Mouse (Mus musculus): ENCODE results near the gene Cyp17a1. TPM values are rescaled to one million over a fixed set of nuclear protein-coding genes. Genes with fewer than 3 reads are reported as not detected.

The Cyp17a1 gene
- total and polyA plus RNA-seq, 3 experiments = 0.12 TPM; not detected in 2

DNA sequence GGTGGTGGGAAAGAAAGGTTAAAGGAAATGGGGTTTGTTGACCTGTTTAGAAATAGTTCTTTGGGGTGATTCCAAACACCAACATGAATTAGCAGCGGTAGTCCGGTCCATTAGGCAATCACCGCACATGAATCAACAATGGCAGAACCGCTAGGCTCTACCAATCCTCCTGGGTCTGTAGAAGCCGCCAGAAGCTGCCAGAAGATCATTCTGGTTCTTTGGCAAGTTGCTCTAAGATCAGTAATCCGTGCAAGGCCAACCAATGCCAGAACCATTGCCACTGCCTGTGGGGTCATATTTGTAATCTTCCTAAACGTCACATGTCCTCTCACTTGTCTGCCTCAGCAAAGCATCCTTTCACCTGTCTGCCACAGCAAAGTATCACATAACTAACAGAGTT, 24.0 kb upstream of the Cyp17a1 start:
- 93% methylated on average over 7 of the region's 7 CpGs for WGBS
- TF ChIP-seq CTCF (IDR thresholded peaks at IDR 0.05) (no peak), EP300 (IDR thresholded peaks at IDR 0.05; ENCODE audit: insufficient read depth, low read depth, low read length) (no peak)
- Histone ChIP-seq H3K9ac (ENCODE audit: low read depth, low read length) (no peak overlapping the region), H3K27ac (no peak overlapping the region), H3K36me3 (ENCODE audit: control insufficient read depth, insufficient read depth, low read length) (no peaks in the 10 kb centered on the region), H3K4me3 (no peak overlapping the region), H3K4me1 (ENCODE audit: control insufficient read depth, insufficient read depth, low read length) (no peaks in the 10 kb centered on the region), H3K79me2 (replicated peaks; ENCODE audit: control insufficient read depth, insufficient read depth, low read length) (no peaks in the 10 kb centered on the region), H3K27me3 (ENCODE audit: control insufficient read depth, insufficient read depth, low read length) (no peaks in the 10 kb centered on the region)
- intact Hi-C loops (cut with DNase I) = no loop called here
- no peak for DNase-seq

DNA sequence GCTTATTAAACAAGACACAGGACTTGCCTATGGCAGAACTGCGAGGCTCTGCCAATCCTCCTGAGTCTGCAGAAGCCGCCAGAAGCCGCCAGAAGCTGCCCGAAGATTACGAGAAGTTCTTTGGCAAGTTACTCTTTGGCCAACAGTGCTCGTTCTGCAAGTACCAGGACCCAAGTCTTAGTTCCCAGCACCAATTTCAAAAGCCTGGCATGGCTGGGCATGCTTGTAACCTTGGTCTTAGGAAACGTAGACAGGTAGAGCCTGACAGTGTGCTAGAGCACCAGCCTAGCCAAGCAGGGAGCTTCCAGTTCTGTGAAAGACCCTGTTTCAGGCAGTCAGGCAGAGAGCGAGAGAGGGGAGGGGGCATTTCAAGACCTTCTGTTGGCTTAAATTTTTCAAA, 23.5 kb upstream of the Cyp17a1 start:
- H3K4me3 ChIP-seq = no peak overlapping the region
- H3K36me3 ChIP-seq (ENCODE audit: control insufficient read depth, insufficient read depth, low read length) = no peaks in the 10 kb centered on the region
- 95% methylated on average over 8 of the region's 8 CpGs for WGBS
- no peaks in the 10 kb centered on the region for H3K27me3 ChIP-seq (ENCODE audit: control insufficient read depth, insufficient read depth, low read length)
- no peaks in the 10 kb centered on the region for H3K4me1 ChIP-seq (ENCODE audit: control insufficient read depth, insufficient read depth, low read length)
- TF ChIP-seq CTCF (IDR thresholded peaks at IDR 0.05) = no peak
- no peak for TF ChIP-seq POLR2A (IDR thresholded peaks at IDR 0.05; ENCODE audit: insufficient read depth, low read depth, low read length)
- TF ChIP-seq EP300 (IDR thresholded peaks at IDR 0.05; ENCODE audit: insufficient read depth, low read depth, low read length) = no peak
- H3K27ac ChIP-seq = no peak overlapping the region
- H3K9ac ChIP-seq (ENCODE audit: low read depth, low read length) = no peak overlapping the region
- intact Hi-C loops (cut with DNase I) = no loop called here
- DNase-seq = no peak
- H3K79me2 ChIP-seq (replicated peaks; ENCODE audit: control insufficient read depth, insufficient read depth, low read length) = no peaks in the 10 kb centered on the region

DNA sequence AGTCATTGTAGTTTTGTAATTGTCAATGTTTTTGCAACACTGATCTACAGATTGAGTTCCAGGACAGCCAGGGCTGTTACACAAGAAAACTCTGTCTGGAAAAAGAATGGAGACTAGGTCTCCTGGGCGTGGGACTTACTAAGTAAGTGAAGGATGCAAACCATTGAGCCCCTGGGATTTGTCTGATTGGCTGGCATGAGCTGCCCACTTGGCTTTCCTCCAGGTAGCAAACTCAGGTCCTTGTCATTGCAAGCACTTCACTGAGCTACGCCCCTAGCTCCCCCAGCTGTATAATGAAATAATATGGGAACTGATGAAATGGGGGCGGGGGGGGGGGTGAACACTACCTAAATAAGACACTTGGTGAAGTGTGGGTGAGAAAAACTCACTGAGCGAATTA, 20.2 kb upstream of the Cyp17a1 start:
- H3K27ac ChIP-seq = no peak overlapping the region
- no peaks in the 10 kb centered on the region for H3K36me3 ChIP-seq (ENCODE audit: control insufficient read depth, insufficient read depth, low read length)

DNA sequence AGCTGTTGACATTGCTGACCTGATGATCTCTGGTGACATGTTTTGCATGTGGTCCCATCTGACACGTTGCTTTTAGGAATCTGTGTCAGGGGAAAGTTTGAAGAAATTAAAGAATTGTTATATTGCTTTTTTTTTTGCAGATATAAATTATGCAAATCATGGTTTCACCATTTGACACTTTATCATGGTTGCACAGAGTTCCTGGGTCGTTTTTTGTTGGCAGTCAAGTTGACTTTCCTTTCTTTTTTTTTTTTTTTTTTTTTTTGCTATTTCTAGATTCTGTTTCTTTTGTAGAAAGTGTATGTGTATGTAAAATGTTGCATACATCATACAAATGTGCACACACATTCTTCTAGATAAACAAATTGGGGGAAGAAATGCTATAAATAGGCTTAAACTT, 18.1 kb upstream of the Cyp17a1 start:
- Histone ChIP-seq H3K36me3 (ENCODE audit: control insufficient read depth, insufficient read depth, low read length) (no peaks in the 10 kb centered on the region), H3K9ac (ENCODE audit: low read depth, low read length) (no peak overlapping the region), H3K27me3 (ENCODE audit: control insufficient read depth, insufficient read depth, low read length) (no peaks in the 10 kb centered on the region), H3K4me1 (ENCODE audit: control insufficient read depth, insufficient read depth, low read length) (peaks cover 2% of the 10 kb centered on the region), H3K4me3 (no peak overlapping the region), H3K27ac (no peak overlapping the region), H3K79me2 (replicated peaks; ENCODE audit: control insufficient read depth, insufficient read depth, low read length) (0 out of 2 replicates have a peak, but pooled peaks cover 1% of the 10 kb centered on the region)
- no peak for DNase-seq
- WGBS = 55% methylated on average over 2 of the region's 2 CpGs
- intact Hi-C loops (cut with DNase I) = no loop called here
- TF ChIP-seq POLR2A (IDR thresholded peaks at IDR 0.05; ENCODE audit: insufficient read depth, low read depth, low read length) (no peak), EP300 (IDR thresholded peaks at IDR 0.05; ENCODE audit: insufficient read depth, low read depth, low read length) (no peak), CTCF (IDR thresholded peaks at IDR 0.05) (no peak)

More for the DNA sequence above, 20.2 kb upstream of the Cyp17a1 start:
- Histone ChIP-seq H3K4me3 (no peak overlapping the region), H3K79me2 (replicated peaks; ENCODE audit: control insufficient read depth, insufficient read depth, low read length) (0 out of 2 replicates have a peak, but pooled peaks cover 1% of the 10 kb centered on the region), H3K9ac (ENCODE audit: low read depth, low read length) (no peak overlapping the region), H3K4me1 (ENCODE audit: control insufficient read depth, insufficient read depth, low read length) (peaks cover 2% of the 10 kb centered on the region), H3K27me3 (ENCODE audit: control insufficient read depth, insufficient read depth, low read length) (no peaks in the 10 kb centered on the region)
- no peak for DNase-seq
- intact Hi-C loops (cut with DNase I) = no loop called here
- TF ChIP-seq CTCF (IDR thresholded peaks at IDR 0.05) (no peak), EP300 (IDR thresholded peaks at IDR 0.05; ENCODE audit: insufficient read depth, low read depth, low read length) (no peak), POLR2A (IDR thresholded peaks at IDR 0.05; ENCODE audit: insufficient read depth, low read depth, low read length) (no peak)
- 81% methylated on average over 4 of the region's 4 CpGs for WGBS

DNA sequence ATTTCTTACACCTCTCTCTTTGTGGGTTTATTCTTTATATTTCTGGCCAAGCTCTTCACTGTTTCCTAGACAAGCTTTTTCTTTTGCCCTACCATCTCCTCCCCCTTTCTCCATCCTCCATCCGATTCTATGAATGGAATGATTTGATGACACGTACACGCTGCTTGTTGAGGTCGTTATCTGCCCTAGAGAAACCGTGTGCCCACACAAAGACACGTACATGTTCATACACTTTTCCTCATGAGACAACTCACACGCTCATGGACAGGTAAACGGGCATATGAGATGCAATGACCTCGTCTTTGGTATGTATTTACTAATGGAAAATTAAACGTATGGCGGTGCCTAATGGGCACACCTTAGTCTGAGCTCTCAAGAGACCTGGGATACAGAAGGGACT, 17.4 kb upstream of the Cyp17a1 start:
- Histone ChIP-seq H3K27ac (peak overlapping the region; percentile 95), H3K79me2 (replicated peaks; ENCODE audit: control insufficient read depth, insufficient read depth, low read length) (0 out of 2 replicates have a peak, but pooled peaks cover 1% of the 10 kb centered on the region), H3K27me3 (ENCODE audit: control insufficient read depth, insufficient read depth, low read length) (no peaks in the 10 kb centered on the region), H3K9ac (ENCODE audit: low read depth, low read length) (no peak overlapping the region; the same call in 1 of the 2 replicates), H3K4me3 (peak overlapping the region; percentile 93), H3K36me3 (ENCODE audit: control insufficient read depth, insufficient read depth, low read length) (no peaks in the 10 kb centered on the region), H3K4me1 (ENCODE audit: control insufficient read depth, insufficient read depth, low read length) (peaks cover 2% of the 10 kb centered on the region)
- DNase-seq = no peak
- intact Hi-C loops (cut with DNase I) = no loop called here
- 70% methylated on average over 11 of the region's 11 CpGs for WGBS
- no peak for TF ChIP-seq EP300 (IDR thresholded peaks at IDR 0.05; ENCODE audit: insufficient read depth, low read depth, low read length)
- TF ChIP-seq POLR2A (IDR thresholded peaks at IDR 0.05; ENCODE audit: insufficient read depth, low read depth, low read length) = no peak
- TF ChIP-seq CTCF (IDR thresholded peaks at IDR 0.05) = no peak

DNA sequence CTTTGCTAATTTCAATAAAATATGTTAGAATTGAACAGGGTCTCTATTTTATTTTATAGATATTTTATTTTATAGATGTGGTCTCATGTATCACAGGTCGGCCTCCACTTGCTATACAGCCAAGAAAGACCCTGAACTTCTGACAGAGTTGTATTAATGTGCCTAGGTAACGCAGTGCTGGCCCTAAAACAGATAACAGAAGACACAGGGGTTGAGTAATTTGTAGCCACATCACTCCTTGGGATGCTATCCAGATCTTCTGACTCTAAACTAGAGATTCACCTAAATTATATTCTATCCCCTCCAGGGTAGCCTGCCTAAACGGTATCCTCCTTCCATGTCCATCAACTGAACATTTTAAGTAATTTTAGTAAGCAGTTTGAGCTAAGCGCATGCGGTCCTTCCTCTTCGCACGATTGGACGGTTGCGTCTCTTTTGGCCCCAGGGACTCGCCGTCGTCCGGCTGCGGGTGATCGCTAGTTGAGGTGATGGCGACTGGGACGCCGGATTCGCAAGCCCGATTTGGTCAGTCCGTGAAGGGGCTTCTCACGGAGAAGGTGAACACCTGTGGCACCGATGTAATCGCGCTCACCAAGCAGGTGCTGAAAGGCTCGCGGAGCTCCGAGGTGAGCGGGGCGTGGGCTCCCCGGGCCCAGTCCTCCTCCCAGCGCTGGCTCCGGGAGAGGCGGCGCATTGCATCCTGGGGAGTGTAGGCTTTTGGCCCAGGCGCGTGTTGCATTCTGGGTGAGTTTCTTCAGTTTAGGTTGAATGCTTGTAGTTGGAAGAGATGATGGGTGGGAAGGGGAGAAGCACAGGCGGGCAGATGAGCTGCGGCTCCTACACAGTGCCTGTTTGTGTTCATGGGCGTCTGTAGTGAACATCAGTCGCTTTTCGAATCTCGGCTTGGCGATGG, 16.7 kb upstream of the Cyp17a1 start, which contains the start of gene Borcs7:
TSS of gene Borcs7 (plus strand) at position 447 of the 913 bp plus-strand sequence.
- Histone ChIP-seq H3K4me3 (peak within 1 kb of the TSS; percentile 93), H3K36me3 (ENCODE audit: control insufficient read depth, insufficient read depth, low read length) (no peaks in the 10 kb centered on the region), H3K27ac (peak within 1 kb of the TSS; percentile 95), H3K79me2 (replicated peaks; ENCODE audit: control insufficient read depth, insufficient read depth, low read length) (0 out of 2 replicates have a peak, but pooled peaks cover 1% of the 10 kb centered on the region), H3K9ac (ENCODE audit: low read depth, low read length) (peak within 1 kb of the TSS; percentile 81), H3K4me1 (ENCODE audit: control insufficient read depth, insufficient read depth, low read length) (peaks cover 2% of the 10 kb centered on the region), H3K27me3 (ENCODE audit: control insufficient read depth, insufficient read depth, low read length) (no peaks in the 10 kb centered on the region)
- DNase-seq = peak; percentile 92 to 93
- 2% methylated on average over 44 of the region's 44 CpGs for WGBS
- intact Hi-C loops (cut with DNase I) = loop anchor here (1.0 kb wide), 1 partner anchor 16 kb away; no protein-coding TSS in a partner anchor
- TF ChIP-seq CTCF (IDR thresholded peaks at IDR 0.05) (no peak), EP300 (IDR thresholded peaks at IDR 0.05; ENCODE audit: insufficient read depth, low read depth, low read length) (0 out of 2 replicates have a peak, but pooled peaks have one; percentile 7)

All from heart, adult 2 months (tissue).